Mouse (Mus musculus) kidney, adult 11 months (tissue): ENCODE measurements around the gene Arf3.

Source experiments
- DNase-seq: peaks from one replicate; pipeline ENCODE4 v3.0.0; 2022

Gene Arf3

DNA sequence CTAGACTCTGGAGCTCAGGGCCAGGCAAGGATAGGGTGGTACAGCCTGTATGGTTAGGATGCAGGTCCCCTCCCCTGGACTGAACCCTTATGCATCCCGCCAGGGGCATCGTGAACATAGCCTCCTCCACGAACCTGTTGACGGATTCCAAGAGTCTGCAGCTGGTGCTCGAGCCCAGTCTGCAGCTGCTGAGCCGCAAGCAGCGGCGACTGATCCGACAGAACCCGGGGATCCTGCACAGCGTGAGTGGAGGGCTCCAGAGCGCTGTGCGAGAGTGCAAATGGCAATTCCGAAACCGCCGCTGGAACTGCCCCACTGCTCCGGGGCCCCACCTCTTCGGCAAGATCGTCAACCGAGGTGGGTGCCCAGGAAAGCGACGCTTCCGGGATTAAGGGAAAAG lies 27.7 kb upstream of the Arf3 start:
- DNase-seq = no peak

DNA sequence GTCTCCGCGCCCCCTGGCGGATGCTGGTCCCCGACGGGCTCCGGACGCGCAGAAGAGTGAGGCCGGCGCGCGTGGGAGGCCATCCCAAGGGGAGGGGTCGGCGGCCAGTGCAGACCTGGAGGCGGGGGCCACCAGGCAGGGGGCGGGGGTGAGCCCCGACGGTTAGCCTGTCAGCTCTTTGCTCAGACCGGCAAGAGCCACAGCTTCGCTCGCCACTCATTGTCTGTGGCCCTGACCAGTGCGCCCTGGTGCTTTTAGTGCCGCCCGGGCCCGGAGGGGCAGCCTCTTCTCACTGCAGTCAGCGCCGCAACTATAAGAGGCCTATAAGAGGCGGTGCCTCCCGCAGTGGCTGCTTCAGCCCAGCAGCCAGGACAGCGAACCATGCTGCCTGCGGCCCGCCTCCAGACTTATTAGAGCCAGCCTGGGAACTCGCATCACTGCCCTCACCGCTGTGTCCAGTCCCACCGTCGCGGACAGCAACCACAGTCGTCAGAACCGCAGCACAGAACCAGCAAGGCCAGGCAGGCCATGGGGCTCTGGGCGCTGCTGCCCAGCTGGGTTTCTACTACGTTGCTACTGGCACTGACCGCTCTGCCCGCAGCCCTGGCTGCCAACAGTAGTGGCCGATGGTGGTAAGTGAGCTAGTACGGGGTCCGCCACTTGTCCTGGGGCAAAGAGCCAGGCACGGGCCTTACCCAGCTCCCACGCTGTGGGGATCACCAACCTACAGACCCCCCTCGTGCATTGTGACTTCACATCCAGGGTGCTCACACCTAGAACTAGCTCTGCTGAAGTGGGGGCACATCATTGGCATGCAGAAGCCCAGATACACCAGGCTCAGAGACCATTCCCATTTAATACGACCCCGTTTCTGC lies 26.9 kb upstream of the Arf3 start, which contains the start of gene Wnt1:
Wnt1 (plus strand) TSS at position 197 of the 875 bp plus-strand sequence.
- DNase-seq = no peak

DNA sequence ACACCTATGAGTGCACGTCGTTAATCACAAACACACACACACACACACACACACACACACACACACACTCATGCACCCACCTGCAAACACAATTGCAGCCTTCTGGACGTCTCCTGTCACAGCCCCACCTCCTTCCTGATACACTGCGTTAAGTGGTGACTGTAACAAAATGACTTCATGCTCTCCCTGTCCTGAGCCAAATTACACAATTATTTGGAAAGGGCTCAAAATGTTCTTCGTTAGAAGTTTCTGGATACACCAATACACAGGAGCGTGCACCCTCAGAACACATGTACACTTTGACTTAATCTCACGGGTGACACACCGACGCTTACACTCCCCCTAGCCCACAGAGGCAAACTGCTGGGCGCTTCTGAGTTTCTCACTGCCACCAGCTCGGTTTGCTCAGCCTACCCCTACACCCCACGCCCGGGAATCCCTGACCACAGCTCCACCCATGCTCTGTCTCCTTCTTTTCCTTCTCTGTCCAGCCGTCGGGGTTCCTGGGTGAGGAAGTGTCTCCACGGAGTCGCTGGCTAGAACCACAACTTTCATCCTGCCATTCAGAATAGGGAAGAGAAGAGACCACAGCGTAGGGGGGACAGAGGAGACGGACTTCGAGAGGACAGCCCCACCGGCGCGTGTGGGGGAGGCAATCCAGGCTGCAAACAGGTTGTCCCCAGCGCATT lies 26.1 kb upstream of the Arf3 start:
- DNase-seq = no peak

DNA sequence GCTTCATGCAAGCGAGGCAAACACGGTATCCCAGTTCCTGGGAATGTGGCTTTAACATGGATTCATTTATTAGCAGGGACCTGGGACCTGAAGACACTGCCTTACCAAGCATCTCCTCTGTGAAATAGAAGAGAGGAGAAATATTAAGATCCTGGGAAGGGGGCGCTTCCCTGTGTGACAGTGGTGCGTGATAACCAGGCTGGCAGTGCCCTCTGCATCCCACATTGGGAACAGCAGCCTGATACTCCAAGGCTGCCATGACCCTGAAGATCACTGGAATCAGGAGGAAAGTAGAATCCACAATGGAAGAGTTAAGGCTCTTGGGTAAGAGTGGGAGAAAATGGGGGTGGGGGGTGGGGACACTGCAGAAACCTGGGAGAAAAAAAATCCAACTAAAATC lies 24.9 kb upstream of the Arf3 start:
- no peak for DNase-seq

DNA sequence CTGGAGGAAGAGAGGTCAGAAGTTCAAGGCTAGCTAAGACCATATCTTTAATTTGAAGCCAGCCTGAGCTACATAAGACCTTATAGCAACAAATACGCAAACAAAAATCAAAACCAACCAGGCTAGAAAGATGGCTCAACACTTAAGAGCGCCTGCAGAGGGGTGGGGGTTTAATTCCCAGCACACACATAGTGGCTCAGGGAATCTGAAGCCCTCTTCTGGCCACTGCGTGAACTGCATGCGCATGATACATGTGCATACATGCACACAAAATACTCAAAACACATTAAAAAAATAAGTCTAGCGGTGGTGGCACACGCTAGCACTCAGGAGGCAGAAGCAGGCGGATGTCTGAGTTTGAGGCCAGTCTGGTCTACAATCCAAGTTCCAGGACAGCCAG lies 22.7 kb upstream of the Arf3 start:
- no peak for DNase-seq

DNA sequence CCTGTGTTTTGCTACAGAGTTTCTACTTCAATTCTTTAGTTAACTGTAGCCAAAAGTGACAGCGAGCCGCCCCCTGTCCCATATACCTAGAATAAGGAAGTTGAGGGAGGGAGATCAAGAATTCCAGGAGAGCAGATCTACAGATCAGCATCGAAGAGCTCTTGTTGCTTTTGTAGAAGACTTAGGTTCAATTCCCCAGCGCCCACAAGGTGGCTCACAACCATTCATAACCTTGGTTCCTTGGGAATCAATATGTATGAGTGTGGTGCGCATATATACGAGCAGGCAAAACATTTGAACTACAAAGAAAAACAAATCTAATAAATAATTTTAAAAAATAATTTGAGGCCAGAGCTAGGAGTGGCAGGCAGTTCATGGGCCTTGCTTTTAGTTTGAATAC lies 18.2 kb upstream of the Arf3 start:
- no peak for DNase-seq

DNA sequence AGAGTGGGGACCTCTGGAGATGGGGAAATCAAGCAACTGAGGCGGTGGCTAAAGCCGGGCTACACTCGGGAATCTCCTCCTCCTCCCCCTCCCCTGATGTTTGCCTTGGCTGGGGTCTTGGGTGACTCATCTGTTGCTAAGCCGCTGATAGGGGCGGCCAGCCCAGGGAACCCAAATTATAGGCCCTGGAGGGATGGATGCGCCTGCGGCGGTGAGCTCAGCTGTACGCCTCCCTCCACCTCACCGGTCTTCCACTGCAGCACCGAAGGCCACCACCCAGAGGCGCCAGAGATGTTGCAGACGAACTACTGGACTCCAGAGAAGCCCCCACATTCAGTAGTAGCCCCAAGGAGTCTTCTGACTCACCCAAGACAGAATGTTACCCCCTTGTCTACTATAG lies 17.6 kb upstream of the Arf3 start:
- no peak for DNase-seq

DNA sequence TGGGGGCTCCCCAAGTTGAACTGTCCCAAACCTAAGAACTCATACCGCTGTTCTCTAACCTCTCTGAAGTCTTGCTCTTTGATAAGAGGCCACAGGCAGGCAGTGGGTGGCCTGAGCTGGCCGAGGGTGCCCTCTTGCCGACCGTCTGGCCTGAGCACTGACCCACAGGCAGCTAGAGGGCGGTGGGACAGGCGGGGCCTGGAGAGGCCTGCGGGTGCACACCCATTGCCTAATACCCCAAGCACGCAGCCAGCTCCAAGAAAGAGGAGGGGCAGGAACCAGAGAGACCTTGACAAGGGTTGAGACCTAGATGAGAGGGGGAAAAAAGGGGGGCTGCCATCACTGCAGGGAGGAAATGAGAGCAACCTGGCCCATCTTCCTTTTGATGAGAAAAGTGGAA lies 17.1 kb upstream of the Arf3 start:
- no peak for DNase-seq

DNA sequence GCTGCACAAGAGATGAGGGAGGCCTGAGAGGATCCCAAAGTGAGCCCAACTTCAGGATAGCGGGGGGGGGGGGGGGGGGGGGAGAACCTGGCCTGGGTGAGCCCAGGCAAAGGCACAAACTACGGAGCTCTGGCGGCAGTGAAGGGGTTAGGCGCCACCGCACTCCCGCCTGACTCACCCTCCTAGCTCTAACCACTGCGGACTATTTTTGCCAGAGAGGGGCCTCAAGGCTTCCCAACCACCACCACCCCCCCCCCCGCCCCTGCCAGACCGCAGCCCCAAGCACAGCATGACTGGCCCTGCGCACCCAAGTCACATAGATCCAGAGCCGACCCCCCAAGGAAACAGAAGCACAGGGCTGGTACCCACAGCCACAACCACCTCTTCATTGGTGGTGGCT lies 15.8 kb upstream of the Arf3 start:
- DNase-seq = no peak

DNA sequence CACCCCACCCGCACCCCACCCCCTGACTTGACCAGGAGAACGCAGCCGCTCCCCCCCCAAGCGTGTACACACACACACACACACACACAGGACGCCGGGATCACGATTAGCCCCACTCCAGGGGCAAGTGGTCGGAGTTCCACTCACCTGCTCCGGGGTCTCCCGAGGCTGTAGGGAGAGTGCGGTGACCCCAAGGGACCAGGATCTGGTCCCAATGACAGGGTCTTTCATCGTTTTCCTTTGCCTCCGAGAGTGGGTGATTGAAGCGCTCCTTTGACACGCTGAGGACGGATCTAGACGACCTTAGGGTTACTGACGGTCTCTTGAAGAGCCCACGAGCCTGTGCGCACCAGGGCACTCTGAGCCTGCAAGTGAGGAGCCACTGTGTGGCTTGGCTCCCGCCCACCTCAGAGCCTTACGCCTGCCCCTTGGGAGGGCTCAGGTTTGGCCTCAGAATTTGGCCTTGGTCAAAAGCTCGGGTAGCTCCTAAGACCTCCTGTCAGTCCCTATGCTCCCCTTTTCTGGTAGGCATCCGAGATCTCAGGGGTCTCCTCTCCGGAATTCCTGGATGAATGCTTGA lies 15.3 kb upstream of the Arf3 start:
- no peak for DNase-seq

DNA sequence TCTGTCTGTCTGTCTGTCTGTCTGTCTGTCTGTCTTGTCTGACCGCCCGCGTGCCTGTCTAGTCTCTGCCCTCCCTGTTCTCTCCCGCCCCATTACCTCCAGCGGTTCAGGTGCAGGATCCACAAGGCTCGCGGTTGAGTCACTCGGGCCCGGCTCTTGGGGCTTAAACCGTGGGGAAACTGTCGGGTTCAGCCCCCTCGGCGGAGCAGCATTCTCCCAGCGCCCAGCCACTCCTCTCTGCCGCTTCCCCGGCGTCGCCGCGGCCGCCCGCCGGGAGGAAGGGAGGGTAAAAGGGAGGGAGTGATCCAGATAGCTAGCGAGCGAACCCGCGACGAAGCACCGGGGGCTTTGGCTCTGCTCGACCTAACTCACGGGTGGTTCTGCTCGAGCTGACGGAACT lies 14.7 kb upstream of the Arf3 start, which contains the start of gene Wnt10b:
Wnt10b (minus strand) TSS at position 389 of the 400 bp plus-strand sequence.
- no peak for DNase-seq

DNA sequence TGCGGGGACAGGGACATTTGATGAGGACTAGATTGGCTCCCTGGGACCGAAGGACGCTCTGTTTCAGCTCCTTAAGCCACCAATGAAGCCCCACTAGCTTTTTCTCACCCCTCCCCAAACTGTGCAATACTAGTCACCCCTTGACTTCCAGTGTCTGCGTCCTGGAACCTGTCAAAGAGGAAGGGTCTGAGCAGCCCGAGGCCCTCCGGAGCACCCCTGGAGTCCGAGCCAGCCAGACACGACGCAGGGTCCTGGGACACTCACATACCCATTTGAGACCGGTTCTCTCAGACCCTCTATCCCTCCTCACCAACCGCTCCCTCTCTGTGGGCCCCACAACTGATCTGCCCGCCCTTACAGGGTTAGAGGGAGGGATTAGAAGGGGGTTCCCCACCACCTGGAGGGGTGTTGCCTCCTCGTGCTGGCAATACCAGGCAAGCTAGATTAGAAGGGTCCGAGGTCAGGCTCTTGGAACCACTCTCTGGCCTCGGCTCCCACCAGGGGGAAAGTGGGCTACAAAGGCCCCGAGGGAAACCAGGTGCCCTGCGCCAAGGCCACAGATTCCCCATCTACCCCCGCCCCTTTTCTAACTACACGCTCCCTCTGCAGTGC lies 14.1 kb upstream of the Arf3 start:
- DNase-seq = no peak

DNA sequence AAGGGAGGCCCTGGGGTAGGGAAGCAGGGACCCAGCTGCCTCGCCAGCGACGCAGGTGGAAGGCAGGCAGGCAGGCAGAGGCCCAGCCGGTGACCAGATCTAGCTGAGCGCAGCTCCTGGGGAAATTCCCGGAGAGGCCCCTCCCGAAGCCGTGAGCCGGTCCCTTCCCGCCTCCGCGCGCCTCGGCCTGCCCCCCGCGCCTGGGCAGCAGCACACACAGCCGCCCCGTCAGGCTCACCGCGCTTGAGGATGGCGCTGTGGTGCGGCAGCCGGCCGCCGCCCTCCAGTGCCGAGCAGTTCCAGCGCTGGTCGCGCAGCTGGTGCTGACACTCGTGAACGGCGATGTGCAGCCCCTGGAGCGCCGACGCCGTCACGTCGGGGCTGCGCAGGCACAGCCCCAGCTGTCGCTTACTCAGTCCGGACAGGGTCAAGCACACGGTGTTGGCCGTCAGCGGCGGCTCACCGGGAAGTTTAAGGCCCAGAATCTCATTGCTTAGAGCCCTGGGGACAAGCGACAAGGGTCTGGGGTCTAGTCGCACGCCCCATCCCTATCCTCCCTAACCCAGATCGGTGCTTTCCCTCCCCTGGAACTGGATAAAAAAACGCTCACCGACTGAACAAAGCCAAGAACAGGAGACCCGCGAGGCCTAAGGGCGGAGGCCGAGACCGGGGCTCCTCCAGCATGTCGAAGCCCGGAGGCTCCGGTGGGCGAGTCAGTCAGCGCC lies 13.4 kb upstream of the Arf3 start:
- DNase-seq = peak; percentile 21

DNA sequence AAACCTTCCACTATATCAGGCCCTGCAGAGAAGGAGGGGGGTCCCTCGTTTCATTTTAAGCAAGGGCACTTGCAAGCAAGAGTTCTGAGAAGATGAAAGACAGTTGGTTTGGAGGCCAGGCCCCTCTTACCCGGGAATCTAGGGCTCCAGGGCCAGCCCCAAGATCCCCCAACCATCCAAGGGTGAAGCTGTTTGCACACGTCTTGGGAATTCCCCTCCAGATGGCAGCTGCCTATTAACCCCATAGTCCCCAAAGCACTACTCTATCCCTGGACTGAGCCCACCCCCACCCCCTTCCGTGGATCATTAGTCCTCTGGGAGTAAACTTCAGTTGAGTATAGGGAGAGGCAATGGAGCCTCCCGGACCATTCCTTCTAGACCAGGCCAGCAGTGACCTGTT lies 12.5 kb upstream of the Arf3 start:
- DNase-seq = no peak

DNA sequence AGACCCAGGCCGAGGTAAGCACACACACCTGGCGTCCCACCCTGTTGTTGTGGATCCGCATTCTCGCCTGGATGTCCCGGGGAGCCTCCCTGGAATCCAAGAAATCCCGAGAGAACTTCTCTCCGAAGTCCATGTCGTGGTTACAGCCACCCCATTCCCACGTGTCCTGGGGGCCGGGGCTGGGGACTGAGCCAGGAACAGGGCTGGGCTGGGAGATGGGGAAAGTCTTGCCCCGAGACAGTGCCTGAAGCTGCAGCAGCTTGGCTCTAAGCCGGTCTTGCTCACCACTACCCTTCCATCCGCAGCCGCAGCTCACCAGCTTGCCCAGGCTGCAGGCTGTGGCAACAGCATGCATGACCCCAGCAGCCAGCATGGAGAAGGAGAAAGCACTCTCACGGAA lies 11.1 kb upstream of the Arf3 start:
- DNase-seq = no peak

DNA sequence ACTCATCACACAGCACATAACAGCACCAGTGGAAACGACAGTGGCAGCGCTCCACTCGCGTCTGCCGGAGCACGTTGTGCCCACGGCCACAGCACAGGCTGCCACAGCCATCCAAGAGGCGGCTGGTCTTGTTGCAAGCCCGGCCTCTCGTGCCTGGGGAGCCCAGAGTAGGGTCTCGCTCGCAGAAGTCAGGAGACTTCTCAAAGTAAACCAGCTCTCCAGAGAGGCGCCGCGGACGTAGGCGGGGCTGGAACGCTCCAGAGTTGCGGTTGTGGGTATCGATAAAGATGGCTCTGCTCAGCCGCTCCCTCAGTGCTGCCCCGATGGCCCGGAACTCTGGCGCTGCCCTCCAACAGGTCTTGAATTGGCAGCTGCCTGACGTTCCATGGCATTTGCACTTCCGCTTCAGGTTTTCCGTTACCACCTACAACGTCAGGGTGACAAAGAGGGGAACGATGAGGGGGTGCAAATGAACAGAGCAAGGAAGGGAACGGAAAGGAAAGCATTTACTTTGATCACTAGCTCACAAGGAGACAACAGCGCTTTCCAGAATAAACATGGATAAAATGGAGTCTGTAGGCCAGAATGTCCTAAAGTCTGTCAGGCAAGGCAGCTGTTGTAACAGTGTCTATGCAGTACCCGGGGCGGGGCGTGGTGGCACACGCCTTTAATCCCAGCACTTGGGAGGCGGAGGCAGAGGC lies 9.6 kb upstream of the Arf3 start:
- no peak for DNase-seq

DNA sequence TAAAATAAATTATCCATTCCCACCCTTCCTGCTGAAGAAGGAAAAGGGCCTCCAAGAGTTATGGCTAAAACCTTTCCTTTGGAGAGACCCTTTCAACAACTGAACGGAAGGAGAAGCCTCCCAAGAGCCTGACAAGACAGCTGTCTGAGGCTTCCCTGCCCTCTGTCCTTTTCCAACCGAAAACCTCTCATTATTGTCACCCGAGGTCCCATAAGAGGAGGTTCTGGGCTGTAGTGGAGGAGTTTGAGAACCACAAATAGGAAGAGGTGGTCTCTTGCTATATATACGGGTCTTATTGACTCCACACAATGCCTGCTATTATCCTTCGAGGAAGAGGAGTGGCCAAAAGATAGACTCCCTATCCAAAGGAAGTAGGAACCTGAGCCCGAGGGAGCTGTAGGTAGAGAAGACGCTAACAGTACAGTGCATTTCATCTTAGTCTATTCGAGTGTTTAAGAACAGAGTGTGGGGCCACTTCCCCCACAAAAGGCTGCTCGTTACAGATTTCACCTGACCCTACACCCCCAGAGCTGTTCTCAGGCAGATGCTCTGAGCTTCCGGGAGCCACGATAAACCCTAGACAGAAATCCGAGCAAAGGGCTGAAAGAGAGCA lies 8.9 kb upstream of the Arf3 start:
- no peak for DNase-seq

DNA sequence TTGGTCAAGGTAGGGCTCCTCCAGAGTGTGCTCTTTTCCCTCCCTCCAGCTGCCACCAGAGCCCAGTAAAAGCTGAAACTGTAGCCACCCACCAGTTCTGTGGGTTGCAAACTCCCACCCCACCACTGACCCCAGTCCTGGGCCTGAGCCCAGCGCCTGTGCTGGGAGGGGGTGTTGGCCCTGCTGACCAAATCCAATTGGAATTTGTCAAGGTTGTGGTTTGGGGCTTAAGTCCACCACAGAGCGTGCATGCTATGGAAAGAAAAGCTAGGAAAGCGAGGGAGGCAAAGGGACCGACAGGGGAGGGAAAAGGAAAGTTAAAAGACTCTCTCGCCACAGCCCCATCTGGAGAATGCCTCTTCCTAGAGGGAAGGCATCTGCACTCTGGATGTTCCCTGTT lies 5.2 kb upstream of the Arf3 start:
- DNase-seq = no peak

DNA sequence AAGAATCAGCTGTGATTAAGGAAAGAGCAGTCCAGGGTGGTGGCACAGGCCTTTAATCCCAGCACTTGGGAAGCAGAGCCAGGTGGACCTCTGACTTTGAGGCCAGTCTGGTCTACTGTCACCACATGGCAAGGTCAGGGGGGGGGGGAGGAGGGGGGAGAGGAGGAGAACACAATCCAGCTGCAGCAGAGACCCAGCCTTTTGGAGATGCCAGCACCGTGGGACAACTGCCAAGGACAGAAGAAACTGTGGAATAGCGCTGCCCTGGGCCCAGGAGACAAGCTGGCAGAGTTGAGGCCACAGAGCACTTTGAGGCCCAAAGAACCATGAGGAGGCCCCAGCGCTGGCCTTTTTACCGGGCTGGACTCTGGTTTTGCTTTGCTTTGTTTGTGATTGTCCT lies 2.9 kb upstream of the Arf3 start:
- no peak for DNase-seq

DNA sequence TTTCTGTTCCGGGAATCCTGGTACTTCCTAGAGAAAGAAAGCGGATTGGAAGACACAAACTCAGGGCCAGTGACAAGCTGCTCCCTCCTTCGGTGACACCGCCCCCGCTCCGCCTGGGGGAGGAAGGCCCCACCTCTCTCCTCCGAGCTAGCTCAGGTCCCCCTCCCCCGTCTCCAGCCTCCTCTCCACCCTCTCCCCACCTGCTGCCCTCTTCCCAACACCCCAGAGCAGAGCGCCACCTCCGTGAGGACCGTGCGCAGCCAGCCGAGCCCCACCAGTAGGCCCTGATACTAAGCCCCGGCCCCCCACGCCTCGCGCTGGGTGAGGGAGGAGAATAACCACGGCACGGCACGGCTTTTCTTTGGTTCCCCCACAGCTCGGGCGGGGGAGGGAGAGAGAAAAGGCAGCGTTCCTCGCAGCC lies 803 bp downstream of the Arf3 start:
- DNase-seq = peak; percentile 78

DNA sequence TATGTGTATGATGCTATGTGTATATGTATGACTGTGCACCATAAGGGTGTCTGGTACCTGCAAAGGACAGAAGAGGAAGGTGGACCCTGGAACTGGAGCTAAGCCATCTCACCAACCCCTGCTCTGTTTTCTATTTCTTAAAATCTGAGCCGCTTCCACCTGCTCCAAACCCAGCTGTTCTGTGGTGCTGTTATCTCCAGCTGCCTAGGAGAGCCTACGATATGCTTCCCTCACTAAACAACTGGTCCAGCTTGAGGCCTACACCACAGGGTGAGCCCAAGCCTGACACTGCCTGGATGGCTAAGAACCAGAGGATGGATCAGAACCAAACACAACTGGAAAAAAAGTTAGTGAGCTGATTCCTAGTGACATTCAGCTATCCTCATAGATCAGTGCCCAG lies 8.9 kb downstream of the Arf3 start:
- DNase-seq = no peak

DNA sequence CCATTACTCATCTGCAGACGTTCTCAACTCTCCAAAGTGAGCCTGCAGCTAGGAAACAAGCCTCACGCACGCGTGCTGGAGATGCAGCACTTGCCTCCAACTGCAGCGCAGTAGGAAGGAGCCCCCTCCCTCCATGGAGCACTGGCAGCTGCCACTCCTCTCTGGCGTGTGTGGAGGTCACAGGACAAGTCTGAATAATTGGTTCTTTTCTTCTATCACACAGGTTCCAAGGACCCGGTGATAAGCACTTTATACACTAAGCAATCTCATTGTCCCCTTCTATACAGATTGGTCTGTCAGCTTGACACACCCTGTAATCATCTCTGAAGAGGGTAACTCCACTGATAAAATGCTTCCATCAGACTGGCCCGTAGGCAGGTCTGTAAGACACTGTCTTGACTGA lies 10.0 kb downstream of the Arf3 start:
- DNase-seq = no peak
